Mouse (Mus musculus) left cerebral cortex, adult 9 months (tissue): ENCODE results near the gene Hist1h1b.
A peak's percentile ranks its signal among the peaks of the same experiment; 100 is the strongest.
"Not testable (repeated sequence)": the region's sequence is repeated elsewhere in the genome, so short reads cannot be mapped to it uniquely, and the experiment has no call there.

Experiments
- DNase-seq, 2 experiments: peaks; one replicate each; pipeline ENCODE4 v3.0.0; 2022; ENCODE audit warnings: low spot score in 2 of 2

The Hist1h1b gene

GRCm38 (mm10) chr13:21782361-21783254 lies 2.2 kb upstream of the Hist1h1b start:
- DNase-seq, result peak in 1 of 2 experiments; percentile 24

GRCm38 (mm10) chr13:21781639-21782038 lies 1.2 kb upstream of the Hist1h1b start:
- DNase-seq, result no peak

GRCm38 (mm10) chr13:21781021-21781555 lies 663 bp upstream of the Hist1h1b start:
- no peak for DNase-seq

- peak; percentile 76 to 78 for DNase-seq
Observed at GRCm38 (mm10) chr13:21778814-21779766, 1.3 kb downstream of the Hist1h1b start.

- no peak for DNase-seq
Observed at GRCm38 (mm10) chr13:21755707-21756106, 24.7 kb downstream of the Hist1h1b start.

GRCm38 (mm10) chr13:21754294-21755001 lies 26.0 kb downstream of the Hist1h1b start:
- not testable (repeated sequence) for DNase-seq

- peak; percentile 82 to 88 for DNase-seq
Observed at GRCm38 (mm10) chr13:21753524-21754285, 26.7 kb downstream of the Hist1h1b start, which contains the start of the genes Hist1h2ak and Hist1h2bn. Gene Hist1h2ak, minus strand, starts transcription at chr13:21753827. Gene Hist1h2bn, plus strand, starts transcription at chr13:21754123.

- DNase-seq, result no peak
Observed at GRCm38 (mm10) chr13:21753051-21753523, 27.3 kb downstream of the Hist1h1b start.

GRCm38 (mm10) chr13:21752356-21752755 lies 28.1 kb downstream of the Hist1h1b start:
- no peak for DNase-seq

- DNase-seq, result no peak
Observed at GRCm38 (mm10) chr13:21751827-21752226, 28.6 kb downstream of the Hist1h1b start.

- DNase-seq, result no peak
Observed at GRCm38 (mm10) chr13:21751417-21751816, 29.0 kb downstream of the Hist1h1b start.

GRCm38 (mm10) chr13:21750159-21751017 lies 30.0 kb downstream of the Hist1h1b start, which contains the start of gene Hist1h4k:
Gene Hist1h4k, minus strand, starts transcription at chr13:21750505.
- peak; percentile 80 to 95 for DNase-seq

GRCm38 (mm10) chr13:21749387-21750158 lies 30.9 kb downstream of the Hist1h1b start:
- DNase-seq, result no peak

GRCm38 (mm10) chr13:21745006-21745405 lies 35.4 kb downstream of the Hist1h1b start:
- no peak for DNase-seq

- DNase-seq, result peak in 1 of 2 experiments; percentile 83
Observed at GRCm38 (mm10) chr13:21734906-21735767, 45.3 kb downstream of the Hist1h1b start, which contains the start of gene Hist1h4j. Gene Hist1h4j, plus strand, starts transcription at chr13:21735064.

GRCm38 (mm10) chr13:21734010-21734905 lies 46.2 kb downstream of the Hist1h1b start:
- peak in 1 of 2 experiments; percentile 80 for DNase-seq
